14 mouse cellular contexts compared by ENCODE assay signal in the genomic region with DNA sequence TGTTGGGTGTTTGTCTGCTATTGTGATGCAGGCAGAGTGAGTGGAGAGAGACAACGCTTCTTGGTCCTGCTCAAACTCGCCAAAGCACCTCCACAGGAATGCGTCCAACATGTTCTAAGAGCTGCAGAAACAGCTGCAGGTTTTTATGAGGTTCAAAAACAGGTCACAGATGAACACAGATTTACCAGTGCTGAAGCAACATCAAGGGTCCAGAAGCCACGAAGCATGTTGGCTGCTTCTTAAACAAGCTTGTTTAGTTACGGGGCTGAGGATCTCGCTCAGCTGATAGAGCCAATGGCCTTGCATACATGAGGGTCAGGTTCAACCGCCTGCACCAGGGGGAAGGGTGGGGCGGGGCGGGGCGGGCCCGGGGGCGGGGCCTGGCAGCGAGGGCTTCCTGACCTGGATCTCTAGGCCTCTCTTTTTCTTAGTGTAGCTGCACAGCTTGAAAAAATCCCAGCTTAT. TPM values are rescaled to one million over a fixed set of nuclear protein-coding genes. Genes with fewer than 3 reads are reported as not detected.
DNase-seq lines count a peak whose midpoint lies in the region; ATAC-seq and TF ChIP-seq lines count a peak whose summit lies in the region.
"Had no signal": no experiment of that assay in that cellular context is flagged by ENCODE, and none has a peak within 500 bp of the region (broad histone marks: within the 10 kb centered on the region; RNA-seq: fewer than 3 reads in every experiment).

No protein-coding gene starts in this region.

- H3K4me2 ChIP-seq in hindbrain, postnatal 0 days (ENCODE audit: low read depth, low read length), result no peak overlapping the region
- H3K4me2 ChIP-seq in hindbrain, embryonic 13.5 days, result no peak overlapping the region
- H3K4me2 ChIP-seq in embryonic facial prominence, embryonic 14.5 days (ENCODE audit: low read depth, low read length), result no peak overlapping the region
- no peak overlapping the region for H3K4me2 ChIP-seq in liver, embryonic 15.5 days
- H3K4me2 ChIP-seq: hindbrain, embryonic 12.5 days; neural tube, embryonic 12.5 days had no signal

- ATAC-seq in hindbrain, postnatal 0 days, result no peak
- no peak for ATAC-seq in hindbrain, embryonic 13.5 days (ENCODE audit: low FRiP score)
- ATAC-seq in embryonic facial prominence, embryonic 14.5 days (ENCODE audit: low read depth), result peak; percentile 75
- peak; percentile 68; the same call in 1 of the 2 replicates for ATAC-seq in liver, embryonic 15.5 days (ENCODE audit: insufficient read depth)
- ATAC-seq in erythroblast, adult 5-6 weeks (replicated peaks; ENCODE audit: low FRiP score, poor library complexity, severe bottlenecking), result no peak

- H3K9ac ChIP-seq in hindbrain, postnatal 0 days (replicated peaks; ENCODE audit: low read length), result 0 out of 2 replicates have a peak overlapping the region, but pooled peaks have one; percentile 17
- no peak overlapping the region for H3K9ac ChIP-seq in hindbrain, embryonic 13.5 days
- no peak overlapping the region for H3K9ac ChIP-seq in embryonic facial prominence, embryonic 14.5 days (ENCODE audit: low read depth, low read length)
- no peak overlapping the region for H3K9ac ChIP-seq in liver, embryonic 15.5 days
- H3K9ac ChIP-seq: hindbrain, embryonic 12.5 days; neural tube, embryonic 12.5 days had no signal

- TF ChIP-seq CTCF in hindbrain, postnatal 0 days (IDR thresholded peaks at IDR 0.05; ENCODE audit: low read depth), result no peak
- no peak for TF ChIP-seq CTCF in E14TG2a.4 (conservative IDR thresholded peaks at IDR 0.05; ENCODE audit: low read length)

- intact Hi-C loops in left cerebral cortex, postnatal 36 days (cut with DNase I), result no loop called here

- H3K9me3 ChIP-seq in hindbrain, postnatal 0 days (ENCODE audit: low read length), result no peaks in the 10 kb centered on the region
- peaks cover 7% of the 10 kb centered on the region; the same call in 1 of the 2 replicates for H3K9me3 ChIP-seq in hindbrain, embryonic 13.5 days
- H3K9me3 ChIP-seq in E14TG2a.4 (ENCODE audit: low read length), result no peaks in the 10 kb centered on the region
- 0 out of 2 replicates have a peak, but pooled peaks cover 5% of the 10 kb centered on the region for H3K9me3 ChIP-seq in embryonic facial prominence, embryonic 14.5 days (ENCODE audit: control insufficient read depth, low read length)
- H3K9me3 ChIP-seq in liver, embryonic 15.5 days (replicated peaks), result no peaks in the 10 kb centered on the region
- H3K9me3 ChIP-seq: hindbrain, embryonic 12.5 days; neural tube, embryonic 12.5 days had no signal

- no peaks in the 10 kb centered on the region for H3K27me3 ChIP-seq in hindbrain, postnatal 0 days (ENCODE audit: insufficient read depth, low read length)
- peaks cover 6% of the 10 kb centered on the region; the same call in 1 of the 2 replicates for H3K27me3 ChIP-seq in hindbrain, embryonic 13.5 days
- H3K27me3 ChIP-seq in E14TG2a.4 (ENCODE audit: insufficient read depth, low read length), result peaks cover 31% of the 10 kb centered on the region
- no peaks in the 10 kb centered on the region for H3K27me3 ChIP-seq in embryonic facial prominence, embryonic 14.5 days (replicated peaks; ENCODE audit: control insufficient read depth, insufficient read depth, low read length)
- H3K27me3 ChIP-seq in liver, embryonic 15.5 days, result no peaks in the 10 kb centered on the region
- H3K27me3 ChIP-seq: CH12.LX; neural tube, embryonic 12.5 days had no signal

- WGBS in hindbrain, postnatal 0 days, result 25% methylated on average over 13 of the region's 13 CpGs
- 33% methylated on average over 13 of the region's 13 CpGs for WGBS in hindbrain, embryonic 13.5 days
- 16% methylated on average over 13 of the region's 13 CpGs for WGBS in embryonic facial prominence, embryonic 14.5 days
- WGBS in liver, embryonic 15.5 days (ENCODE audit: insufficient replicate concordance), result 18% methylated on average over 13 of the region's 13 CpGs

- no peaks in the 10 kb centered on the region for H3K36me3 ChIP-seq in hindbrain, postnatal 0 days (ENCODE audit: insufficient read depth, low read length)
- H3K36me3 ChIP-seq in hindbrain, embryonic 13.5 days, result peaks cover 44% of the 10 kb centered on the region
- peaks cover 21% of the 10 kb centered on the region for H3K36me3 ChIP-seq in E14TG2a.4 (ENCODE audit: insufficient read depth, low read length)
- peaks cover 13% of the 10 kb centered on the region; the same call in 1 of the 2 replicates for H3K36me3 ChIP-seq in embryonic facial prominence, embryonic 14.5 days (ENCODE audit: control insufficient read depth, insufficient read depth, low read length)
- H3K36me3 ChIP-seq in liver, embryonic 15.5 days (replicated peaks), result peaks cover 11% of the 10 kb centered on the region; the same call in 1 of the 2 replicates

- no peak overlapping the region for H3K4me3 ChIP-seq in hindbrain, postnatal 0 days (ENCODE audit: low read length)
- no peak overlapping the region for H3K4me3 ChIP-seq in hindbrain, embryonic 13.5 days
- 0 out of 2 replicates have a peak overlapping the region, but pooled peaks have one; percentile 3 for H3K4me3 ChIP-seq in E14TG2a.4 (replicated peaks; ENCODE audit: low read length)
- no peak overlapping the region for H3K4me3 ChIP-seq in embryonic facial prominence, embryonic 14.5 days (ENCODE audit: low read depth, low read length)
- H3K4me3 ChIP-seq in liver, embryonic 15.5 days (replicated peaks), result no peak overlapping the region
- H3K4me3 ChIP-seq: hindbrain, embryonic 12.5 days; neural tube, embryonic 12.5 days had no signal

- 0 out of 2 replicates have a peak overlapping the region, but pooled peaks have one; percentile 20 for H3K27ac ChIP-seq in hindbrain, postnatal 0 days
- no peak overlapping the region for H3K27ac ChIP-seq in hindbrain, embryonic 13.5 days
- H3K27ac ChIP-seq in embryonic facial prominence, embryonic 14.5 days (replicated peaks; ENCODE audit: low read depth, low read length), result peak overlapping the region; percentile 34; the same call in 1 of the 2 replicates
- H3K27ac ChIP-seq in liver, embryonic 15.5 days (replicated peaks), result no peak overlapping the region
- H3K27ac ChIP-seq: hindbrain, embryonic 12.5 days; neural tube, embryonic 12.5 days had no signal

- no peak for DNase-seq in hindbrain, postnatal 0 days (ENCODE audit: low spot score)
- DNase-seq in embryonic facial prominence, embryonic 14.5 days (ENCODE audit: low spot score), result peak; percentile 77
- no peak for DNase-seq in left cerebral cortex, adult 8-10 months (ENCODE audit: low spot score in 2 of 2)
- DNase-seq in left cerebral cortex, postnatal 36 days (ENCODE audit: low spot score in 2 of 2), result no peak
- DNase-seq: adrenal gland, postnatal 25 days; cerebellum, postnatal 14 days; lung, postnatal 36 days had no signal

- no peaks in the 10 kb centered on the region for H3K4me1 ChIP-seq in hindbrain, postnatal 0 days (ENCODE audit: insufficient read depth, low read length)
- no peaks in the 10 kb centered on the region for H3K4me1 ChIP-seq in hindbrain, embryonic 13.5 days (replicated peaks)
- H3K4me1 ChIP-seq in E14TG2a.4 (replicated peaks; ENCODE audit: low read depth, low read length), result peaks cover 56% of the 10 kb centered on the region
- peaks cover 3% of the 10 kb centered on the region; the same call in 1 of the 2 replicates for H3K4me1 ChIP-seq in embryonic facial prominence, embryonic 14.5 days (ENCODE audit: control insufficient read depth, insufficient read depth, low read length)
- 0 out of 2 replicates have a peak, but pooled peaks cover 12% of the 10 kb centered on the region for H3K4me1 ChIP-seq in liver, embryonic 15.5 days (replicated peaks)
- H3K4me1 ChIP-seq: neural tube, embryonic 12.5 days had no signal

RNA-seq across cellular contexts. Expression of a gene that starts 22.0 kb away (rescaled TPM):
- total RNA-seq in hindbrain, postnatal 0 days (2014; rRNA removed), result 35.5 and 35.8 TPM in 2 replicates
- polyA plus RNA-seq in hindbrain, postnatal 0 days (2015; fragmentation: Nextera tagmentation; extraction: Ambion mirVana), result 5.9 and 6.1 TPM in 2 replicates
- polyA plus RNA-seq in hindbrain, embryonic 13.5 days (2015; fragmentation: Nextera tagmentation; extraction: Ambion mirVana), result 3.8 and 4.0 TPM in 2 replicates
- 5.4 and 5.5 TPM in 2 replicates for polyA plus RNA-seq in embryonic facial prominence, embryonic 14.5 days (2014; fragmentation: Nextera tagmentation; extraction: Ambion mirVana)
- 0.26 TPM in 2 replicates for polyA plus RNA-seq in liver, embryonic 15.5 days (2015; fragmentation: Nextera tagmentation; extraction: Ambion mirVana)
- not detected in 2 replicates for total RNA-seq in erythroblast, adult 5-6 weeks (2015; ENCODE audit: low replicate concordance)
- not detected in 2 replicates for total RNA-seq in erythroblast, adult 5-6 weeks (2017; ENCODE audit: low replicate concordance)
- total RNA-seq in left cerebral cortex, adult 8-10 months (2022), result 10 to 100 TPM; 12.8 to 14.1 (median 13.8) TPM
- 10 to 100 TPM; 15.0 to 17.1 TPM for total RNA-seq in left cerebral cortex, postnatal 36 days (2021)

RNA-seq across cellular contexts. Expression of a gene that starts 24.8 kb away (rescaled TPM):
- 21.6 and 32.9 TPM in 2 replicates for total RNA-seq in hindbrain, postnatal 0 days (2014; rRNA removed)
- polyA plus RNA-seq in hindbrain, postnatal 0 days (2015; fragmentation: Nextera tagmentation; extraction: Ambion mirVana), result 69.9 and 71.2 TPM in 2 replicates
- polyA plus RNA-seq in hindbrain, embryonic 13.5 days (2015; fragmentation: Nextera tagmentation; extraction: Ambion mirVana), result 93.9 and 95.1 TPM in 2 replicates
- 87.2 and 105 TPM in 2 replicates for polyA plus RNA-seq in embryonic facial prominence, embryonic 14.5 days (2014; fragmentation: Nextera tagmentation; extraction: Ambion mirVana)
- 29.1 and 30.3 TPM in 2 replicates for polyA plus RNA-seq in liver, embryonic 15.5 days (2015; fragmentation: Nextera tagmentation; extraction: Ambion mirVana)
- 4.6 and 8.5 TPM in 2 replicates for total RNA-seq in erythroblast, adult 5-6 weeks (2015; ENCODE audit: low replicate concordance)
- total RNA-seq in erythroblast, adult 5-6 weeks (2017; ENCODE audit: low replicate concordance), result 3.2 and 7.7 TPM in 2 replicates
- 10 to 100 TPM; 29.1 to 35.0 (median 29.7) TPM for total RNA-seq in left cerebral cortex, adult 8-10 months (2022)
- total RNA-seq in left cerebral cortex, postnatal 36 days (2021), result 10 to 100 TPM; 33.1 to 38.1 TPM

Comparison
In these comparisons a context has a peak if more than half of its experiments do, and no peak if none do; other contexts are left out.
1. H3K27ac ChIP-seq: peak in hindbrain, postnatal 0 days (single experiment) and embryonic facial prominence, embryonic 14.5 days (single experiment); none in hindbrain, embryonic 13.5 days (single experiment) and liver, embryonic 15.5 days (single experiment).
2. ATAC-seq: peak in embryonic facial prominence, embryonic 14.5 days (single experiment) and liver, embryonic 15.5 days (single experiment); none in hindbrain, postnatal 0 days (single experiment), hindbrain, embryonic 13.5 days (single experiment) and erythroblast, adult 5-6 weeks (single experiment).
3. RNA of a gene that starts 22.0 kb away (total RNA-seq): 35.5 to 35.8 TPM in hindbrain, postnatal 0 days, 15.0 to 17.1 TPM in left cerebral cortex, postnatal 36 days and 12.8 to 14.1 TPM in left cerebral cortex, adult 8-10 months; not detected in erythroblast, adult 5-6 weeks; every median in the first group is over 10 times any median in the second.